Mouse (Mus musculus): ENCODE measurements around the gene Erp44.

GRCm38 (mm10) chr4:48149492-48149891 lies 129.9 kb downstream of the Erp44 start:
- TF ChIP-seq ZC3H11A (IDR thresholded peaks at IDR 0.05; ENCODE audit: borderline replicate concordance, low read depth, low read length), result no peak
- TF ChIP-seq ZNF384 (IDR thresholded peaks at IDR 0.05; ENCODE audit: low read depth, low read length), result no peak

Data from ES-E14 (cell line).